Mouse (Mus musculus) E14TG2a.4 (cell line): Measurements from ENCODE around the gene Vmn1r76.

Source experiments
- H3K27me3 ChIP-seq: 2 replicates; pipeline ENCODE4 v1.6.1; 2014; ENCODE audit warnings: low read length, control low read depth; ENCODE audit not compliant: insufficient read depth
- H3K36me3 ChIP-seq: 2 replicates; pipeline ENCODE4 v1.6.1; 2014; ENCODE audit warnings: low read length, control low read depth; ENCODE audit not compliant: insufficient read depth
- H3K4me1 ChIP-seq: replicated peaks from 2 replicates; pipeline ENCODE4 v1.6.1; 2014; ENCODE audit warnings: low read depth, low read length, control low read depth
- H3K4me3 ChIP-seq: replicated peaks from 2 replicates; pipeline ENCODE4 v1.5.1; 2014; ENCODE audit warnings: mild to moderate bottlenecking, low read length
- H3K9me3 ChIP-seq: 2 replicates; pipeline ENCODE4 v1.6.1; 2014; ENCODE audit warnings: low read length, control low read depth
- CTCF ChIP-seq: conservative IDR thresholded peaks from 2 replicates; pipeline ENCODE4 v1.5.1; 2014; ENCODE audit warnings: low read length
- NANOG ChIP-seq: IDR thresholded peaks from 2 replicates; pipeline ENCODE4 v1.6.1; 2014; ENCODE audit warnings: borderline replicate concordance, low read length, mixed read lengths
- POU5F1 ChIP-seq: IDR thresholded peaks from 2 replicates; pipeline ENCODE4 v1.6.1; 2014; ENCODE audit warnings: low read length, borderline replicate concordance

Gene Vmn1r76

DNA sequence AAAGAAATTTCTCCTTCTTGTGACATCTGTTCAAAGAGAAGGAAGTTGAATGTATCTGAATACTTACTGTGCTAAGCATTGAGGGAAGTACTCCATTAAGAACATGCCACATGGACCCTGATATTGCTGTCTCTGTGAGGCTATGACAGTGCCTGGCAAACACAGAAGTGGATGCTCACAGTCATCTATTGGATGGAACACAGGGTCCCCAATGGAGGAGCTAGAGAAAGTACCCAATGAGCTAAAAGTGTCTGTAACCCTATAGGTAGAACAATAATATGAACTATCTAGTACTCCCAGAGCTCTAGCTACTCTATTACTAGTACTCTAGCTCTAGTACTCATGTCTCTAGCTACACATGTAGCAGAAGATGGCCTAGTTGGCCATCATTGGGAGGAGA is at the start of gene Vmn1r76:
Vmn1r76 (minus strand) TSS at position 101 of the 400 bp plus-strand sequence.
- H3K36me3 ChIP-seq: no peaks in the 10 kb centered on the region
- no peaks in the 10 kb centered on the region for H3K27me3 ChIP-seq
- H3K4me1 ChIP-seq: no peaks in the 10 kb centered on the region
- TF ChIP-seq CTCF (no peak), NANOG (no peak), POU5F1 (no peak)
- H3K4me3 ChIP-seq: no peak within 1 kb of the TSS
- peaks cover 7% of the 10 kb centered on the region for H3K9me3 ChIP-seq

DNA sequence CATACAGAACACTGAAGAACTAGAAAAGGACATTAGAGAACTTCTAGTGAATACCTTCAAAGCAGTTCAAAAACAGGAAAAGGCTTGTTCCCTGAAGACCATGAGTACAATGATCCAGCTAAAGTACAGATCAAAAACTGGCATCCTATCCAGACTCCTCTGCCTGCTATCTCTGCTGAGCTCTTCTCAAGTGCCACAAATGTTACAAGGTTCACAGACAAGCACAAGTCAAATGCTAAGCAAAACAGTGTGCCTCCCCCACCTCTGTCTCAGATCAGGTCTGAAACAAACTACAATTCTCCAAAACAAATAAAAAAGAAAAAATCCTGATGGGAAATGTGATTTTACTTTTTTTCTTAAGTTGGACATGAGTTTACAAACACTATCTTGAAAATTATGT is 34.6 kb upstream of the Vmn1r76 start:
- TF ChIP-seq POU5F1: no peak
- TF ChIP-seq CTCF: no peak
- no peak for TF ChIP-seq NANOG
- Histone ChIP-seq H3K4me1 (no peaks in the 10 kb centered on the region), H3K36me3 (no peaks in the 10 kb centered on the region), H3K27me3 (no peaks in the 10 kb centered on the region), H3K9me3 (no peaks in the 10 kb centered on the region), H3K4me3 (no peak overlapping the region)

DNA sequence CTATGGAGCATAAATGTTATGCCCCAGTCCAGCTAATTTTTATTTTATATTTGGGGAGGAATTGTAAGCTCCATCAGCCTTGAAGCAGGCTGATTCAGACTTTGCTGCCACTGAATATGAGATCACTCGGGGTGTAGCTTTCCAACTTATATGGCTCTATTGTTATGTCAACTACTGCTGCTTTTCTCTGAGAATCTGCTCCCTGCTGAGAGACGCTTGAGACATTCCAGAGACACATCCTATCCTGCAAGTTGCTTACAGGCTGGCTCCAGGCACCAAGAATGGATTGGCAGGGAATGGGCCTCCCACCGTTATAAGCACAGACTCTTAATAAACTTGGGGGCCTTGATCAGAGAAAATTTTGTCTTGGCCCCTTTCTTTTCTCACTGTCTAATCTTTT is 10.0 kb upstream of the Vmn1r76 start:
- no peaks in the 10 kb centered on the region for H3K36me3 ChIP-seq
- peaks cover 70% of the 10 kb centered on the region for H3K9me3 ChIP-seq
- no peak overlapping the region for H3K4me3 ChIP-seq
- no peaks in the 10 kb centered on the region for H3K27me3 ChIP-seq
- no peak for TF ChIP-seq POU5F1
- no peaks in the 10 kb centered on the region for H3K4me1 ChIP-seq

DNA sequence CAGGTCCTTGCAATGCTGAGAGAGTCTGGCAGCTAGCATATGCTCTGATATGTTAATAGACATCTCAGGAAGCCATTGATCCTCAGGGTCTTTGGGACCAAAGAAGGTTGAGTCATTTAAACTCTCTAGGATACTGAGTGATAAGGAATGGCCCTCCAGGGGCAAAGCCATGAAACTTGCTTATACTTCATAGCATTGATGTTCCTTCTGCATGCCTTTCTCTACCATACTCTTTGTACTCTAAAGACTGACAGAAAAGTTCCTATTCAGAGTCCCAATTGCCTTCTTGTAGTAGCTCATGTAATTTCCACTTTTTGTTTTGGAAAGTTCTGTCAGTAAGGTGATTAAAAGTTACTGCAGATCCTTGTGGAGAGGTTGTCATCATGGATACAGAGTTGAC is 63.7 kb downstream of the Vmn1r76 start, which contains the start of gene Vmn1r75:
Vmn1r75 (plus strand) TSS at position 301 of the 400 bp plus-strand sequence.
- Histone ChIP-seq H3K4me3 (no peak within 1 kb of the TSS), H3K36me3 (no peaks in the 10 kb centered on the region), H3K4me1 (no peaks in the 10 kb centered on the region), H3K9me3 (no peaks in the 10 kb centered on the region), H3K27me3 (no peaks in the 10 kb centered on the region)
- no peak for TF ChIP-seq POU5F1
- TF ChIP-seq NANOG: no peak
- TF ChIP-seq CTCF: no peak
